Mouse (Mus musculus) lung, postnatal 0 days (tissue): ENCODE results near the gene Mlx.

ENCODE experiments used
- CTCF ChIP-seq: IDR thresholded peaks from 2 replicates; pipeline ENCODE4 v1.5.1; 2016; ENCODE audit warnings: antibody characterized with exemption, mild to moderate bottlenecking
- EP300 ChIP-seq: IDR thresholded peaks from 2 replicates; pipeline ENCODE4 v1.6.1; 2016; ENCODE audit warnings: antibody characterized with exemption, mild to moderate bottlenecking, control low read depth

DNA sequence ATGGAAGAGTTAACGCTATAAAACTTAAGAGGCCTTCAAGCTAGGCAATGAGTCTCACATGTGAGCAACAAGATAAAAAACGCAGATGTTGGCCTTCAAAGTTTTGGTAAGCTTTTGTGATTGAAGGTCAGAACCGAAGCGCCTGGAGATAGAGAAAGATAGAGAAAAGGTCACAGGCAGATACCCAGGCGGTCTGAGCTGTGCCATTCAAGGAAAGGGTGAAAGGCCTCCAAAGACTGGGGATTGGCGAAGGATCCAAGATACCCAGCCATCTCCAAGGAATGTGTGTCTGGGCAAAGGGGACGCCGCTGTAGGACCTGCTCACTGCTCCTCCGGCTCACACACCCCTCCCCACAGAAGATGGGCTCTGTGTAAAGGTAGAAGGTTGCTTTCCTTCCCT is 22.1 kb upstream of the Mlx start:
- TF ChIP-seq EP300 (no peak), CTCF (no peak)
